Mouse (Mus musculus) liver, embryonic 13.5 days (tissue): ENCODE data around the gene Rrp36. TPM values are rescaled to one million over a fixed set of nuclear protein-coding genes. Genes with fewer than 3 reads are reported as not detected.

ENCODE experiments used
- ATAC-seq: fragments of 200-750 bp; cut with Nextera tagmentation; 2 replicates; pipeline ENCODE4 v1.8.0; 2017; ENCODE audit warnings: low read depth, mild to moderate bottlenecking, moderate number of reproducible peaks, moderate library complexity
- DNase-seq: peaks from one replicate; pipeline ENCODE4 v3.0.0; 2022
- H3K27ac ChIP-seq: fragments of 300-500 bp; sonication (generic); 2 replicates; pipeline ENCODE4 v1.5.1; 2015; ENCODE audit warnings: moderate library complexity, mild to moderate bottlenecking, inconsistent platforms
- H3K27me3 ChIP-seq: fragments of 300-500 bp; sonication (generic); 2 replicates; pipeline ENCODE4 v1.6.1; 2015; ENCODE audit warnings: mild to moderate bottlenecking, inconsistent platforms
- H3K36me3 ChIP-seq: fragments of 300-500 bp; sonication (generic); 2 replicates; pipeline ENCODE4 v1.6.1; 2015; ENCODE audit warnings: mild to moderate bottlenecking, inconsistent platforms
- H3K4me1 ChIP-seq: fragments of 300-500 bp; sonication (generic); replicated peaks from 2 replicates; pipeline ENCODE4 v1.6.1; 2015; ENCODE audit warnings: inconsistent platforms
- H3K4me2 ChIP-seq: fragments of 300-500 bp; sonication (generic); 2 replicates; pipeline ENCODE4 v1.6.1; 2015; ENCODE audit warnings: inconsistent platforms, mild to moderate bottlenecking, moderate library complexity
- H3K4me3 ChIP-seq: fragments of 300-500 bp; sonication (generic); replicated peaks from 2 replicates; pipeline ENCODE4 v1.5.1; 2015; ENCODE audit warnings: mild to moderate bottlenecking, inconsistent platforms
- H3K9ac ChIP-seq: fragments of 300-500 bp; sonication (generic); 2 replicates; pipeline ENCODE4 v1.6.1; 2015; ENCODE audit warnings: mild to moderate bottlenecking, inconsistent platforms
- H3K9me3 ChIP-seq: fragments of 300-500 bp; sonication (generic); replicated peaks from 2 replicates; pipeline ENCODE4 v1.6.1; 2016; ENCODE audit warnings: inconsistent platforms
- WGBS: fragments of 180-500 bp; shearing (Covaris S2); methylation state at CpG from one replicate; pipeline ENCODE4 v1.1.7; 2015; ENCODE audit not compliant: insufficient replicate concordance; 5-methylcytosine and 5-hydroxymethylcytosine counted together
- polyA plus RNA-seq: library from polyadenylated mRNA; unstranded; fragments of >200 nt; fragmentation: Nextera tagmentation; extraction: Ambion mirVana; gene quantifications from 2 replicates; pipeline ENCODE4 v1.2.1, GENCODE M21; 2015

The Rrp36 gene
- polyA plus RNA-seq, 1 experiment from 2014 or later = 31.9 TPM

DNA sequence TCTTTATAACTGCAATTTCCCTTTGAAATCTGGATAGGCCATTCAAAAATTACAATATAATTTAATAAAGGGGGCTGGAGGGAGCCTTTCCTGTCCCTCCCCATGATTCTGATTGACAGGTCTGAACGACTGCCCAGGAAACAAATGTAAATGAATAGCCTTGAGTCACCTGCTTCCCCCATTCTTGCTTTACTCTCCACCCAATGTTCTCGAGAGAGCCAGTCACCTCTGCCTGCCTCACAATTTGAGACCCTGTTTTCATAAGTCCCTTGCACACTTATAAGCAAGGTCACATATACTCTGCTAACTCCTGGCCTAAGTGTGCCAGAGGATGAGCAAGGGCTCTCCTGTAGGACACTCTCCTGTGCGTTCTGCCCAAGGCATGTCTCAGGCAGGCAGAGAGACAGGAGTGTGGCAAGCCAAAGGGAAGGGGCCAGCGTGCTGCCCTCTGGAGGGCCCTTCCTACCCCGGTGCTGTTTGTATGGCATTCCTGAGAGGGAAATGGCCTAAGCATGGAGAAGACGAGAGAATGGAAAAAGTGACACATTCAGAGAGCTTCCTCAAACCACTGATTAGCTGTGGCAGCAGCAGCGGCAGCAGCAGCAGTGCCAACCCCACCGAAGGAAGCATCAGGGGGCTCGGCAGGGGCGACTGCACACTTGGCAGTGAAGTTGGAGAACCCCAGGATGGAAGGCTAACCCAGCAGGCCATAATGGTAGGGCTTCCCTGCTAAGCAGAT is 50.2 kb downstream of the Rrp36 start:
- Histone ChIP-seq H3K4me2 (0 out of 2 replicates have a peak overlapping the region, but pooled peaks have one; percentile 12), H3K9ac (no peak overlapping the region), H3K4me1 (peaks cover 53% of the 10 kb centered on the region), H3K27me3 (peaks cover 32% of the 10 kb centered on the region), H3K4me3 (no peak overlapping the region), H3K36me3 (no peaks in the 10 kb centered on the region), H3K27ac (peak overlapping the region; percentile 39; the same call in 1 of the 2 replicates), H3K9me3 (no peaks in the 10 kb centered on the region)
- WGBS = 24% methylated on average over 10 of the region's 10 CpGs
- DNase-seq (no peak), ATAC-seq (no peak)

DNA sequence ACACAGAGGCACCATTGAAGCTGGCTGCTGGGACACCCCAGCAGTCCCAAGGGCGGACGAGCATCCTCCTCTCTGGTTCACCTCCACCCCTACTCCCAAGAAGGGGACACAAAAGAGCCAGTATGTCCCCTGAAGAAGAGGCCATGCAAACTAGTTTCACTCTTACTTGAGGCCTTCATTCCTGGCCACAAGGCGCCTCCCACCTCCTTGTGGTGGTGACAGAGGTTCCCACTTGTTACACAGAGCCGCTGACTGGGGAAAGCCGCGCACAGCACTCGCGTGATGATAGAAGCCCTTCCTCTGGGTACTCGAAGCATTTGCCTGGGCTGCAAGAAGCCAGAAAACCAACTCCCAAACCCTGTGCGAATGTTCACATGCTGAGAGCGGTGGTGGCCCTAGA is 51.9 kb downstream of the Rrp36 start:
- no peaks in the 10 kb centered on the region for H3K36me3 ChIP-seq
- H3K4me2 ChIP-seq = no peak overlapping the region
- DNase-seq (no peak), ATAC-seq (no peak)
- H3K9me3 ChIP-seq = no peaks in the 10 kb centered on the region
- no peak overlapping the region for H3K9ac ChIP-seq
- no peak overlapping the region for H3K27ac ChIP-seq
- peaks cover 15% of the 10 kb centered on the region for H3K27me3 ChIP-seq
- H3K4me1 ChIP-seq = peaks cover 62% of the 10 kb centered on the region
- WGBS = 45% methylated on average over 11 of the region's 11 CpGs
- H3K4me3 ChIP-seq = no peak overlapping the region

GRCm38 (mm10) chr17:46621324-46621723 is 52.8 kb downstream of the Rrp36 start:
- 0 out of 2 replicates have a peak overlapping the region, but pooled peaks have one; percentile 21 for H3K4me2 ChIP-seq
- 0 out of 2 replicates have a peak overlapping the region, but pooled peaks have one; percentile 48 for H3K27ac ChIP-seq
- DNase-seq = no peak
- H3K4me3 ChIP-seq = no peak overlapping the region
- peaks cover 62% of the 10 kb centered on the region for H3K4me1 ChIP-seq
- H3K9ac ChIP-seq = no peak overlapping the region
- H3K27me3 ChIP-seq = peaks cover 9% of the 10 kb centered on the region
- H3K36me3 ChIP-seq = no peaks in the 10 kb centered on the region
- H3K9me3 ChIP-seq = no peaks in the 10 kb centered on the region
- ATAC-seq = no peak
- WGBS = 50% methylated on average over 15 of the region's 15 CpGs

- Histone ChIP-seq H3K9ac (no peak overlapping the region), H3K4me2 (no peak overlapping the region), H3K27ac (no peak overlapping the region), H3K36me3 (no peaks in the 10 kb centered on the region), H3K9me3 (no peaks in the 10 kb centered on the region), H3K4me3 (no peak overlapping the region), H3K4me1 (peaks cover 62% of the 10 kb centered on the region), H3K27me3 (peaks cover 9% of the 10 kb centered on the region)
- 52% methylated on average over 16 of the region's 16 CpGs for WGBS
- DNase-seq (no peak), ATAC-seq (no peak)
Measured at GRCm38 (mm10) chr17:46619683-46620357, 54.3 kb downstream of the Rrp36 start.

DNA sequence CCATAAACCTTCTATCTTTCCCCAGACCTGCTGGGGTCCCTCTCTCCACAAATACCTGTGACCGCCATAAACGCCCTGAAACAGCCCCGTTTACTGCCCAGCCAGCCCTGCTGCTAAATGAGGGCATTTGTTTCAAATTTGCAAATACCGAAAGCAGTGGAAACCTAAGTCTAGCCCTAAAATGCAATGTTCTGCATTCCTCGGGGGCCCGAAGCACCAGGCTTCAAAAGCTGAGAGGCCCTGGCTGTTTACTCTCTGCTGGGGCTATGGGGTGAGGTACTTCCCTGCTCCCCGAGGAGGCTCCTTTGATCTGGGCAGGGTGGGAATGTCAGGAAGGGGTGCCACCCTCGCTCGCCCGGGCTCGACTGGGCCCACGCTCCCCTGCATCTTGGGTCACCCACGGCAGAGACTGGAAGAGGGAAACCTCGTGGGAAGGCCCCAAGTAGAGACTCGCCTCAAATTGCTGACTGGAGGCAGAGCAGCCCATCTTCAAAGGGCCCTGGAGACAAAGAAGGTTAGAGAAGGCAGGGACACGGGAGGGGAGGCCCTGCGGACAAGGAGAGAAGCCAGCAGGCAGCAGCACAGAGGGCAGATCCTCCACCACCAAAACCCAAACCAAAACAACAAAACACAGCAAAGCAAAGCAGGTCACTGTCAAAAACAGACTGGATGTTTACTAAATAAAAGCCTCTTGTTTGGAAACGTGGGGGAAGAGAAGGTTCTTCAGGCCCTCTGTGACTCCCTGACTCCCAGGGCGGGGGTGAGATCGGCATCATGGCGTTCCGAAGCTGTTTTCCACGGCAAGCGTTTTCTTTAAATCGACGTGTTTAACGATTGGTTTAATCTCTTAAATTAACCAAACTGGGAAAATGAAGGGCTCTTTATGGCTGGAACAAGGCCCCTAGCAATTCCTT is 55.1 kb downstream of the Rrp36 start:
- Histone ChIP-seq H3K4me2 (peak overlapping the region; percentile 8; the same call in 1 of the 2 replicates), H3K27ac (peak overlapping the region; percentile 10; the same call in 1 of the 2 replicates), H3K27me3 (peaks cover 3% of the 10 kb centered on the region), H3K9ac (no peak overlapping the region), H3K9me3 (no peaks in the 10 kb centered on the region), H3K4me3 (no peak overlapping the region), H3K36me3 (no peaks in the 10 kb centered on the region), H3K4me1 (peaks cover 56% of the 10 kb centered on the region)
- ATAC-seq (no peak), DNase-seq (no peak)
- 45% methylated on average over 27 of the region's 27 CpGs for WGBS

- H3K9me3 ChIP-seq = no peaks in the 10 kb centered on the region
- peak overlapping the region; percentile 8; the same call in 1 of the 2 replicates for H3K4me2 ChIP-seq
- peak overlapping the region; percentile 10; the same call in 1 of the 2 replicates for H3K27ac ChIP-seq
- peaks cover 56% of the 10 kb centered on the region for H3K4me1 ChIP-seq
- no peaks in the 10 kb centered on the region for H3K36me3 ChIP-seq
- DNase-seq = no peak
- WGBS = 44% methylated on average over 6 of the region's 6 CpGs
- no peak overlapping the region for H3K4me3 ChIP-seq
- H3K9ac ChIP-seq = no peak overlapping the region
- 0 out of 2 replicates have a peak, but pooled peaks cover 3% of the 10 kb centered on the region for H3K27me3 ChIP-seq
- no peak for ATAC-seq
Measured at GRCm38 (mm10) chr17:46618394-46618768, 55.8 kb downstream of the Rrp36 start.

DNA sequence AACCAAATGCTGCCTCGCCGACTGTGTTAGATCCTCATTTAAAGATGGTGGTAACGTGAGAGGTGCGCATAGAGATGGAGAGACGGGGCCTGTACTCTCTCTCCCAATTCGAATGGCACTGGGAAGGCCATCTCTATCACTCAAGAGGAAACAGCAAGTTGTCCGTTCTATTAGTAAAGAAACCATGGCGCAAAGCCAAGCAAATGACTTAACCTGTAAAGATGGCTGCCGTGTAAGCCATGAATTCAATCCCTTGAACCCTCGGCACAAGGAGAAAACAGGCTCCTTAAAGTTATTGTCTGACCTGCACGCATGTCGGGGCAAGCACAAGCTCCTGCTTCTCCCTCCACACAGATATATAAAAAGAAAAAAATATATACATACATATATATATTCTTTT is 56.4 kb downstream of the Rrp36 start:
- ATAC-seq (no peak), DNase-seq (no peak)
- H3K27ac ChIP-seq = no peak overlapping the region
- H3K36me3 ChIP-seq = no peaks in the 10 kb centered on the region
- 73% methylated on average over 12 of the region's 12 CpGs for whole genome bisulfite sequencing
- H3K9ac ChIP-seq = no peak overlapping the region
- no peak overlapping the region for H3K4me3 ChIP-seq
- no peaks in the 10 kb centered on the region for H3K9me3 ChIP-seq
- H3K27me3 ChIP-seq = 0 out of 2 replicates have a peak, but pooled peaks cover 3% of the 10 kb centered on the region
- H3K4me2 ChIP-seq = no peak overlapping the region
- peaks cover 56% of the 10 kb centered on the region for H3K4me1 ChIP-seq

Other genes with a start within 250 kb of the Rrp36 start
- gene Crip3, start 245.4 kb downstream of the Rrp36 start, polyA plus RNA-seq = not detected in 2 replicates
- not detected in 2 replicates for gene Slc22a7, start 235.9 kb downstream of the Rrp36 start, polyA plus RNA-seq
- gene Ttbk1, start 186.7 kb downstream of the Rrp36 start, polyA plus RNA-seq = 0.02 TPM in 2 replicates
- gene Dnph1, start 177.6 kb downstream of the Rrp36 start, polyA plus RNA-seq = 34.6 and 35.1 TPM in 2 replicates
- 0.44 and 0.84 TPM in 2 replicates for gene Cul9, start 128.0 kb downstream of the Rrp36 start, polyA plus RNA-seq
- 2.9 and 3.2 TPM in 2 replicates for gene Srf, start 118.2 kb downstream of the Rrp36 start, polyA plus RNA-seq
- 8.0 and 9.1 TPM in 2 replicates for gene Ptk7, start 44.8 kb downstream of the Rrp36 start, polyA plus RNA-seq
- 5.8 TPM in 2 replicates for gene Klc4, start 28.3 kb downstream of the Rrp36 start, polyA plus RNA-seq
- gene Mrpl2, start 28.1 kb downstream of the Rrp36 start, polyA plus RNA-seq = 91.5 and 97.5 TPM in 2 replicates
- 10.9 and 12.4 TPM in 2 replicates for gene Cul7, start 24.0 kb downstream of the Rrp36 start, polyA plus RNA-seq
- 65.2 and 67.8 TPM in 2 replicates for gene Mea1, start 4.4 kb upstream of the Rrp36 start, polyA plus RNA-seq
- 73.1 and 75.6 TPM in 2 replicates for gene Klhdc3, start 6.6 kb upstream of the Rrp36 start, polyA plus RNA-seq
- gene Ppp2r5d, start 30.8 kb upstream of the Rrp36 start, polyA plus RNA-seq = 31.2 and 36.0 TPM in 2 replicates
- 8.5 and 9.4 TPM in 2 replicates for gene Pex6, start 37.1 kb upstream of the Rrp36 start, polyA plus RNA-seq
- gene Gnmt, start 54.8 kb upstream of the Rrp36 start, polyA plus RNA-seq = 11.0 and 11.7 TPM in 2 replicates
- gene Cnpy3, start 77.9 kb upstream of the Rrp36 start, polyA plus RNA-seq = 30.2 and 30.9 TPM in 2 replicates
- gene Ptcra, start 89.4 kb upstream of the Rrp36 start, polyA plus RNA-seq = 0.30 and 0.32 TPM in 2 replicates
- 44.5 and 51.4 TPM in 2 replicates for gene 2310039H08Rik, start 98.3 kb upstream of the Rrp36 start, polyA plus RNA-seq
- gene Rpl7l1, start 108.3 kb upstream of the Rrp36 start, polyA plus RNA-seq = 108 and 131 TPM in 2 replicates
- 2.6 and 3.6 TPM in 2 replicates for gene Bicral, start 184.1 kb upstream of the Rrp36 start, polyA plus RNA-seq
- gene Tbcc, start 216.3 kb upstream of the Rrp36 start, polyA plus RNA-seq = 22.4 and 24.9 TPM in 2 replicates
- gene Prph2, start 236.1 kb upstream of the Rrp36 start, polyA plus RNA-seq = not detected in 2 replicates